Mouse (Mus musculus) limb, embryonic 12.5 days (tissue): ENCODE results near the gene Serpine3. TPM values are rescaled to one million over a fixed set of nuclear protein-coding genes. Genes with fewer than 3 reads are reported as not detected.

Experiments used
- polyA plus RNA-seq: library from polyadenylated mRNA; unstranded; fragments of >200 nt; fragmentation: Nextera tagmentation; extraction: Ambion mirVana; gene quantifications from 2 replicates; pipeline ENCODE4 v1.2.1, GENCODE M21; 2016

The Serpine3 gene
- polyA plus RNA-seq, 1 experiment from 2014 or later = not detected

Other genes starting within 250 kb of the Serpine3 start
- 0.10 and 0.15 TPM in 2 replicates for gene Gucy1b2, start 207.4 kb upstream of the Serpine3 start, polyA plus RNA-seq
- gene Fam124a, start 107.9 kb upstream of the Serpine3 start, polyA plus RNA-seq = 0.86 and 1.2 TPM in 2 replicates
- gene Gm4131, start 96.7 kb upstream of the Serpine3 start, polyA plus RNA-seq = not detected in 2 replicates
- 33.4 and 35.0 TPM in 2 replicates for gene Ints6, start 97.5 kb downstream of the Serpine3 start, polyA plus RNA-seq
- 11.4 and 11.8 TPM in 2 replicates for gene Wdfy2, start 174.0 kb downstream of the Serpine3 start, polyA plus RNA-seq